Mouse (Mus musculus) midbrain, postnatal 0 days (tissue): ENCODE measurements around the gene Ccdc34. TPM values are rescaled to one million over a fixed set of nuclear protein-coding genes. Genes with fewer than 3 reads are reported as not detected.

Source experiments
- ATAC-seq: fragments of 200-750 bp; cut with Nextera tagmentation; 2 replicates; pipeline ENCODE4 v1.8.0; 2017; ENCODE audit warnings: moderate number of reproducible peaks, mild to moderate bottlenecking, moderate TSS enrichment, moderate library complexity; ENCODE audit not compliant: low FRiP score
- DNase-seq: peaks from one replicate; pipeline ENCODE4 v3.0.0-alpha.2; 2015; ENCODE audit warnings: low spot score
- H3K27ac ChIP-seq: fragments of 300-500 bp; sonication (generic); 2 replicates; pipeline ENCODE4 v1.5.1; 2014; ENCODE audit warnings: low read depth, mild to moderate bottlenecking, low read length, mixed read lengths
- H3K27me3 ChIP-seq: fragments of 300-500 bp; sonication (generic); 2 replicates; pipeline ENCODE4 v1.6.1; 2014; ENCODE audit warnings: low read length, control low read depth, mixed read lengths; ENCODE audit not compliant: insufficient read depth
- H3K36me3 ChIP-seq: fragments of 300-500 bp; sonication (generic); 2 replicates; pipeline ENCODE4 v1.6.1; 2014; ENCODE audit warnings: low read length, control low read depth, mixed read lengths; ENCODE audit not compliant: insufficient read depth
- H3K4me1 ChIP-seq: fragments of 300-500 bp; sonication (generic); 2 replicates; pipeline ENCODE4 v1.6.1; 2014; ENCODE audit warnings: mild to moderate bottlenecking, control low read depth, antibody characterized with exemption, low read length, mixed read lengths; ENCODE audit not compliant: insufficient read depth
- H3K4me2 ChIP-seq: fragments of 300-500 bp; sonication (generic); 2 replicates; pipeline ENCODE4 v1.6.1; 2014; ENCODE audit warnings: low read depth, mild to moderate bottlenecking, low read length, mixed read lengths; ENCODE audit not compliant: poor library complexity, severe bottlenecking
- H3K4me3 ChIP-seq: fragments of 300-500 bp; sonication (generic); 2 replicates; pipeline ENCODE4 v1.5.1; 2014; ENCODE audit warnings: low read depth, mild to moderate bottlenecking, low read length, moderate library complexity
- H3K9ac ChIP-seq: fragments of 300-500 bp; sonication (generic); replicated peaks from 2 replicates; pipeline ENCODE4 v1.6.1; 2014; ENCODE audit warnings: mild to moderate bottlenecking, low read length, moderate library complexity, mixed read lengths; ENCODE audit not compliant: poor library complexity, severe bottlenecking
- H3K9me3 ChIP-seq: fragments of 300-500 bp; sonication (generic); 2 replicates; pipeline ENCODE4 v1.6.1; 2016; ENCODE audit warnings: low read length, control low read depth
- CTCF ChIP-seq: IDR thresholded peaks from 2 replicates; pipeline ENCODE4 v1.5.1; 2016; ENCODE audit warnings: antibody characterized with exemption, mild to moderate bottlenecking
- WGBS: fragments of 180-500 bp; shearing (Covaris S2); extraction: QIAGEN DNeasy Blood & Tissue Kit; methylation state at CpG from one replicate; pipeline ENCODE4 v1.1.7; 2014; 5-methylcytosine and 5-hydroxymethylcytosine counted together
- polyA plus RNA-seq: library from polyadenylated mRNA; unstranded; fragments of >200 nt; fragmentation: Nextera tagmentation; extraction: Ambion mirVana; gene quantifications from 2 replicates; pipeline ENCODE4 v1.2.1, GENCODE M21; 2015
- total RNA-seq: library from RNA; depleted of rRNA; stranded (reverse); fragments of >200 nt; gene quantifications from 2 replicates; pipeline ENCODE4 v1.2.3, GENCODE M21; 2014; rRNA removed

Gene Ccdc34
- total RNA-seq (19.8 and 22.5 TPM in 2 replicates), polyA plus RNA-seq (27.7 and 28.9 TPM in 2 replicates)

DNA sequence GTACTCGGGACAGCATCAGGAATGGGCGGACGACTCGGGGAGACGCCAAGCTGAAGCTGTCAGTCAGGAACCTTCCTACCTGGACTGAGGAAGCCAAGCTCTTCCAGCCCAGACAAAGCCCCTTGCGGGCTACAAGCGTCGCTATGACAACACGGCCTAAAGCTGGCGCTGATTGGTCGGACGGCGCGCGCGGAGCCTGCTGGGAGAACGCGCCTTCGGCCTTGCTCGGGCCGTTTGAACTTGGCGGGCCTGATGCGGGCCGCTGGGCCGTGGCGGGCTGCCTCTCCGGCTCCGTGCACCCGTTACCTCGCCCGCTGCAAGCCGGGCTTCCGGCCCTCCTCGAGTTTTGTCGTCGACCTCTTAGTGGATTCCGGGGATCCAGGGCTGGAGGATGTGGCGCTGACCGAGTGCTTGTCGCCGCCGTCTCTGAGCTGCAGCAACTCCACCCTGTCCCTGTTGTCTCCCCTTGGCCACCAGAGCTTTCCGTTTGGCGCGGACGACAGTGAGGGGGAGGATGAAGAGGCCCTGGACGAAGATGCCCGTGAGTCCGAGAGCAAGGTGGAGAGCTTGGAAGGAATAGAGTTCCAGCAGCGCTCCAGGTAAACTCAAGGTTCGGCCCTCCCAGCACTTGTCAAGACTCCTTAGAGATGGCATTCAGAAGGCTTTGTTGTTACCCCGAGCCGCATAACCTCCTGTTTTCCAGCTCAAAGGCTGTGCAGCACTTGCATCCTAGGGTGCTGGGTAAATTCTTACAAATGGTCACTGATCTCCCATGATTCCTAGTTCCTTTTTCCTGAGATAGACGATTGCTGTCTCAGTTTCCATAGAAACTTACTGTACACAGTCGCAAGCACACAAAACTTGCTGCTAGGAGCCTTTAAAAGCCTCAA is at the start of gene Ccdc34:
TSS of gene Ccdc34 (plus strand) at position 202 of the 890 bp plus-strand sequence.
- under 1% methylated on average over 54 of the region's 55 CpGs for WGBS
- DNase-seq (peak; percentile 97), ATAC-seq (peak; percentile 99)
- peak within 1 kb of the TSS; percentile 93 for H3K9ac ChIP-seq
- H3K4me2 ChIP-seq: peak within 1 kb of the TSS; percentile 77
- no peaks in the 10 kb centered on the region for H3K27me3 ChIP-seq
- peak within 1 kb of the TSS; percentile 81 for H3K4me3 ChIP-seq
- peaks cover 7% of the 10 kb centered on the region; the same call in 1 of the 2 replicates for H3K36me3 ChIP-seq
- no peak for TF ChIP-seq CTCF
- H3K27ac ChIP-seq: peak within 1 kb of the TSS; percentile 87
- no peaks in the 10 kb centered on the region for H3K9me3 ChIP-seq
- peaks cover 4% of the 10 kb centered on the region; the same call in 1 of the 2 replicates for H3K4me1 ChIP-seq

DNA sequence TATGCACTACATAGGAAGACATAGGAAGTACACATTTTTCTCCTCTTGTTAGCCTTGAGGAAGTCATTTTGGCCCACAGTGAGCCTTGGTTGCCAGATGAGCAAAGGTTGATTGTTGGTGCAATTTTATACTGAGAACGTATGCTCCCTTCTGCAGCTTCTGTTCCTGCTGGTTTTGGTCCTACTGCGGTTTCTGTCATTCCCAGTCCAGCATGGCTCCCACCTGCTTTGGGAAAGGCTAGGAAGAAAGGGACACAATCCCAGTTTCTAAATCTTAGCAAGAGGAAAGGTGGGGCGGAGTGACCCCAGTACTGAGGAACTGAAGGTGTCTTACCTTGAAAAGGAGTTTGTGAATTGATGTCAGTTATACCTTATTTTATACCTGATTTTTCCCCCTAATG is 48.2 kb upstream of the Ccdc34 start:
- Histone ChIP-seq H3K9me3 (no peaks in the 10 kb centered on the region), H3K27me3 (no peaks in the 10 kb centered on the region), H3K9ac (no peak overlapping the region), H3K4me2 (no peak overlapping the region), H3K36me3 (no peaks in the 10 kb centered on the region), H3K4me3 (no peak overlapping the region), H3K4me1 (no peaks in the 10 kb centered on the region), H3K27ac (no peak overlapping the region)
- 89% methylated on average over 3 of the region's 3 CpGs for WGBS
- ATAC-seq (no peak), DNase-seq (no peak)
- TF ChIP-seq CTCF: no peak

DNA sequence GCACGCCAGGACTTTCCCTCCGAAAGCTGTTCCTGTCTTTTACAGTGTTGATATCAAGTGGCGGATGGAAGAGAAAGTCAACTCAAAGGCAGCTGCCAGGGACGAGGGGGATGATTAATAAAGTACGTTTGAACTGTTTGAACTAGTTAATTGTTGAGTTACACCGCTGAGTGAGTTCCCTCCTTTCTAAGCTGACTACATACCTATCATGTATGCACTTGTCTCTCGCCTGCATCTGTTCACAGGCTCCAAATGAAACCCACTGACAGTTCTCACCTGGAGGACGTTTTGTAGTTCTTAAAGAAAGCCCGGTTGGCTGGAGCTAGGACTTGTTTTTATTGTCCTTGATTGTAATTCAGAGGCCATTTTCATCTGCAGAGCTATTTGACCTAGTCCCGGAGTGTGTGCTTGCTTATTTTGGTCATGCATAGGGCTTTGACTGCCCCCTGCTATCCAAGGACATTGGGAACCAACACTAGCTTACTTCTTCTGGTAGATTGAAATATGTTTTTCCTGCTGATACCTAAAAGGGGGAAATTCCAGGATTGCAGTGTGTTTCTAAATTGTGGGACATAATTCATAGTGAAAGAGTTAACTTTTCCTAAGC is 47.6 kb upstream of the Ccdc34 start:
- TF ChIP-seq CTCF: no peak
- Histone ChIP-seq H3K9me3 (no peaks in the 10 kb centered on the region), H3K4me3 (no peak overlapping the region), H3K36me3 (no peaks in the 10 kb centered on the region), H3K9ac (no peak overlapping the region), H3K27me3 (no peaks in the 10 kb centered on the region), H3K27ac (no peak overlapping the region), H3K4me1 (no peaks in the 10 kb centered on the region), H3K4me2 (no peak overlapping the region)
- DNase-seq (no peak), ATAC-seq (no peak)
- 72% methylated on average over 10 of the region's 10 CpGs for WGBS

GRCm38 (mm10) chr2:109970744-109971410 is 46.7 kb upstream of the Ccdc34 start:
- 71% methylated on average over 8 of the region's 8 CpGs for WGBS
- ATAC-seq (no peak), DNase-seq (no peak)
- H3K9ac ChIP-seq: no peak overlapping the region
- TF ChIP-seq CTCF: no peak
- H3K4me3 ChIP-seq: no peak overlapping the region
- no peaks in the 10 kb centered on the region for H3K4me1 ChIP-seq
- H3K36me3 ChIP-seq: no peaks in the 10 kb centered on the region
- no peak overlapping the region for H3K27ac ChIP-seq
- no peak overlapping the region for H3K4me2 ChIP-seq
- H3K27me3 ChIP-seq: no peaks in the 10 kb centered on the region
- no peaks in the 10 kb centered on the region for H3K9me3 ChIP-seq

- no peaks in the 10 kb centered on the region for H3K9me3 ChIP-seq
- H3K4me3 ChIP-seq: no peak overlapping the region
- no peak for TF ChIP-seq CTCF
- no peaks in the 10 kb centered on the region for H3K36me3 ChIP-seq
- WGBS: 92% methylated on average over 2 of the region's 2 CpGs
- no peaks in the 10 kb centered on the region for H3K27me3 ChIP-seq
- H3K27ac ChIP-seq: no peak overlapping the region
- H3K4me1 ChIP-seq: no peaks in the 10 kb centered on the region
- H3K4me2 ChIP-seq: no peak overlapping the region
- ATAC-seq (no peak), DNase-seq (no peak)
- no peak overlapping the region for H3K9ac ChIP-seq
Observed at GRCm38 (mm10) chr2:109972310-109972709, 45.3 kb upstream of the Ccdc34 start.
